Mouse (Mus musculus): ENCODE results near the gene Rhox1.
"Not testable (repeated sequence)": the region's sequence is repeated elsewhere in the genome, so short reads cannot be mapped to it uniquely, and the experiment has no call there.

The Rhox1 gene

GRCm38 (mm10) chrX:37222158-37222557, at the start of gene Rhox1:
Gene Rhox1 (minus strand): TSS chrX:37222258.
- not testable (repeated sequence) for DNase-seq (ENCODE audit: low read depth, low spot score)

- DNase-seq (ENCODE audit: low read depth, low spot score), result not testable (repeated sequence)
These were observed 43.0 kb upstream of the Rhox1 start, which contains the start of gene Rhox4a for GRCm38 (mm10) chrX:37265038-37265437. Gene Rhox4a (plus strand): TSS chrX:37265338.

- DNase-seq (ENCODE audit: low read depth, low spot score), result not testable (repeated sequence)
These were observed 27.6 kb upstream of the Rhox1 start, which contains the start of gene Rhox3a for GRCm38 (mm10) chrX:37249619-37250018. Gene Rhox3a (plus strand): TSS chrX:37249919.

- DNase-seq (ENCODE audit: low read depth, low spot score), result not testable (repeated sequence)
These were observed 22.6 kb upstream of the Rhox1 start, which contains the start of gene Rhox2a for GRCm38 (mm10) chrX:37244676-37245075. Gene Rhox2a (plus strand): TSS chrX:37244976.

DNA sequence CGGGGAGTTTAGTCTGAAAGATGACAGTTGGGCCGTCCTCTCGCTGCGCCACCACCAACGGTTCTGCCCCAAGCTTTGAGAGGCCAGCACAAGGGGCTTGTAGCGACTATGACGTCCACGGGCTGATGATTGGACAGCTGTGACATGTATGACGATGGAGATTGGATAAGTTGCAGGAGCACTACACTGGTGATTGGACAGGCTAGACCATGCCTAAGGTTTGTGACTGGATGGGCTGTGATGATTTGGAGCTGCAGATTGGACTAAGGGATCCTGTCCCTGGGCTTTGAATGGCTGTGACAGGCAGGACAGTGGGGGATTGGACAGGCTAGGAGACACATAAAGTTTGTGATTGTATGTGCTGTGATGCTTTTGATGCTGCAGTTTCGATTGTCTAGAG, 11.1 kb downstream of the Rhox1 start, which contains the start of gene Gm9:
TSS of gene Gm9 (minus strand) at position 101 of the 400 bp plus-strand sequence.
- DNase-seq (ENCODE audit: low read depth, low spot score), result no peak

DNA sequence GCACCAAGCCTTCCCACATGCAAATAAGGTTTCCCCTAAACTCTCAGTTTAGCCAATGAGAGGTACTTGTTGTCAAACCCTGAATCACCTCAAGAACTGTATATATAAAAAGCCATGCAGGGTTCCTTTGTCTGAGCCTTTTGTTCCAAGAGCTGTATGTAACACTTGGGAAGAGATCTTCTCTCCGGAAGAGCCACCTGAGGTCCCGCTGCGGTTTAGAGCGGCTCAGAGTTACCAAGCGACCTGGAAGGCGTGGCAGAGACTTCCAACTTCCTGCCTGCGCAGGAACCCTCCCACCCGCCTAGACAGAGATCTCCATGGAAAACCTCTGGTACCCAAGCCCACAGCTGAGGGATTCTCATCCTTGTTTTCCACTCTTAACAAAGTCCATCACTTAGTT, 23.4 kb downstream of the Rhox1 start:
- DNase-seq (ENCODE audit: low read depth, low spot score), result no peak

DNA sequence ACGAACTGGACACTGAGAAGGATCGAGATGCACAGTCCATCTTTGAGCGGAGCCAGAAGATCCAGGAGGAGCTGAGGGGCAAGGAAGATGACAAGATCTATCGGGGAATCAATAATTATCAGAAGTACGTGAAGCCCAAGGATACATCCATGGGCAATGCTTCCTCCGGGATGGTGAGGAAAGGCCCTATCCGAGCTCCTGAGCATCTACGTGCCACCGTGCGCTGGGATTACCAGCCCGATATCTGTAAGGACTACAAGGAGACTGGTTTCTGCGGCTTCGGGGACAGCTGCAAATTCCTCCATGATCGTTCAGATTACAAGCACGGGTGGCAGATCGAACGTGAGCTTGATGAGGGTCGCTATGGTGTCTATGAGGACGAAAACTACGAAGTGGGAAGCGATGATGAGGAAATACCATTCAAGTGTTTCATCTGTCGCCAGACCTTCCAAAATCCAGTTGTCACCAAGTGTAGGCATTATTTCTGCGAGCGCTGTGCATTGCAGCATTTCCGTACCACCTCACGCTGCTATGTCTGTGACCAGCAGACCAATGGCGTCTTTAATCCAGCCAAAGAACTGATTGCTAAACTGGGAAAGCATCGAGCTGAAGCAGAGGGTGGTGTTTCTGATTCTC, 30.2 kb downstream of the Rhox1 start:
- no peak for DNase-seq (ENCODE audit: low read depth, low spot score)

- peak; percentile 55 for DNase-seq (ENCODE audit: low read depth, low spot score)
These were observed 30.8 kb downstream of the Rhox1 start, which contains the start of the genes Ndufa1 and Rnf113a1 for GRCm38 (mm10) chrX:37191105-37191743. Gene Ndufa1 (minus strand): TSS chrX:37191163. Gene Rnf113a1 (plus strand): TSS chrX:37191245.

DNA sequence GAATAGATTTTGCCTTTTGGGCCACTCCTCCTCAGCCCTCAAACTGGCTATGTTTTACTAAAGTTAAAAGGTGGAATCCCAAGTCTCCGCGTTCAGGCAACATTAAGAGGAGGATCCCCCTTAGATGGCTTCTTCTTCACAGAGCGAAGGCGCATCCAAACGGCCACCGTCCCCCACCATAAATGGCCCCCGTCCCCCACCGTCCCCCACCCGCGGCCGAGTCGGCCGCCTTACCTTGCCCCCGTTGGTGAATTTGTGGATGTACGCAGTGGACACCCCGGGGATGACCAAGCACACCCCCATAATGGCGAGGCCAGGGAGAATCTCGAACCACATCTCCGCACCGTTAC, 31.3 kb downstream of the Rhox1 start:
- no peak for DNase-seq (ENCODE audit: low read depth, low spot score)

- DNase-seq (ENCODE audit: low read depth, low spot score), result not testable (repeated sequence)
These were observed 37.7 kb downstream of the Rhox1 start for GRCm38 (mm10) chrX:37184401-37184800.

GRCm38 (mm10) chrX:37168742-37169141, 53.3 kb downstream of the Rhox1 start, which contains the start of gene Akap14:
Gene Akap14 (minus strand): TSS chrX:37168842.
- no peak for DNase-seq (ENCODE audit: low read depth, low spot score)

GRCm38 (mm10) chrX:37167085-37167484, 55.0 kb downstream of the Rhox1 start:
- peak; percentile 36 for DNase-seq (ENCODE audit: low read depth, low spot score)
